Mouse (Mus musculus) CD4-positive naive resting alpha-beta T cell, adult 57 days (primary cell): Measurements from ENCODE around the gene Olfr1036. TPM values are rescaled to one million over a fixed set of nuclear protein-coding genes. Genes with fewer than 3 reads are reported as not detected.

Source experiments
- total RNA-seq: library from RNA; stranded (reverse); gene quantifications from one replicate; pipeline ENCODE4 v1.2.4, GENCODE M21; 2023

The Olfr1036 gene
- not detected for total RNA-seq

GRCm38 (mm10) chr2:86073692-86074091 lies at the start of gene Olfr1036:
Gene Olfr1036, plus strand, starts transcription at chr2:86073992.

GRCm38 (mm10) chr2:86045561-86045960 lies 28.2 kb upstream of the Olfr1036 start, which contains the start of gene Olfr1034:
Gene Olfr1034, plus strand, starts transcription at chr2:86045861.

GRCm38 (mm10) chr2:86087285-86087684 lies 13.5 kb downstream of the Olfr1036 start, which contains the start of gene Olfr1037:
Gene Olfr1037, minus strand, starts transcription at chr2:86087385.

Other genes with a start within 250 kb of the Olfr1036 start
- gene Olfr1019, start 228.5 kb upstream of the Olfr1036 start, total RNA-seq = not detected
- gene Olfr1020, start 227.0 kb upstream of the Olfr1036 start, total RNA-seq = not detected
- not detected for gene Olfr1022, start 205.4 kb upstream of the Olfr1036 start, total RNA-seq
- not detected for gene Olfr1023, start 188.4 kb upstream of the Olfr1036 start, total RNA-seq
- gene Olfr1024, start 168.9 kb upstream of the Olfr1036 start, total RNA-seq = not detected
- gene Olfr1025-ps1, start 158.8 kb upstream of the Olfr1036 start, total RNA-seq = not detected
- gene Olfr1026, start 152.4 kb upstream of the Olfr1036 start, total RNA-seq = not detected
- not detected for gene Olfr1028, start 123.6 kb upstream of the Olfr1036 start, total RNA-seq
- not detected for gene Olfr1029, start 100.1 kb upstream of the Olfr1036 start, total RNA-seq
- not detected for gene Olfr1030, start 94.7 kb upstream of the Olfr1036 start, total RNA-seq
- gene Olfr1031, start 83.7 kb upstream of the Olfr1036 start, total RNA-seq = not detected
- not detected for gene Olfr1032, start 68.5 kb upstream of the Olfr1036 start, total RNA-seq
- not detected for gene Olfr1033, start 53.4 kb upstream of the Olfr1036 start, total RNA-seq
- gene Olfr1034, start 28.1 kb upstream of the Olfr1036 start, total RNA-seq = not detected
- not detected for gene Olfr1037, start 13.4 kb downstream of the Olfr1036 start, total RNA-seq
- not detected for gene Olfr1039, start 61.9 kb downstream of the Olfr1036 start, total RNA-seq
- not detected for gene Olfr1040, start 72.7 kb downstream of the Olfr1036 start, total RNA-seq
- not detected for gene Olfr1042, start 87.8 kb downstream of the Olfr1036 start, total RNA-seq
- not detected for gene Olfr1043, start 93.5 kb downstream of the Olfr1036 start, total RNA-seq
- gene Olfr1044, start 103.8 kb downstream of the Olfr1036 start, total RNA-seq = not detected
- gene Olfr52, start 111.7 kb downstream of the Olfr1036 start, total RNA-seq = not detected
- not detected for gene Olfr1045, start 129.0 kb downstream of the Olfr1036 start, total RNA-seq
- gene Olfr1046, start 145.3 kb downstream of the Olfr1036 start, total RNA-seq = not detected
- not detected for gene Olfr1047, start 157.4 kb downstream of the Olfr1036 start, total RNA-seq
- not detected for gene Olfr1048, start 166.3 kb downstream of the Olfr1036 start, total RNA-seq
- not detected for gene Olfr1049, start 184.3 kb downstream of the Olfr1036 start, total RNA-seq
- not detected for gene Olfr1051, start 205.1 kb downstream of the Olfr1036 start, total RNA-seq
- gene Olfr1052, start 218.5 kb downstream of the Olfr1036 start, total RNA-seq = not detected
- gene Olfr1053, start 241.3 kb downstream of the Olfr1036 start, total RNA-seq = not detected